Mouse (Mus musculus) heart, postnatal 4 days (tissue): Measurements from ENCODE around the gene Edem1. TPM values are rescaled to one million over a fixed set of nuclear protein-coding genes. Genes with fewer than 3 reads are reported as not detected.
"Not testable (repeated sequence)": the region's sequence is repeated elsewhere in the genome, so short reads cannot be mapped to it uniquely, and the experiment has no call there.

ENCODE experiments used
- DNase-seq: peaks from one replicate; pipeline ENCODE4 v3.0.0; 2021
- total RNA-seq, 2 experiments: library from RNA; stranded (reverse); gene quantifications; 2 replicates each; pipeline ENCODE4 v1.2.3; 2021

Gene Edem1
- total RNA-seq, 2 experiments from 2014 or later = 14.2 to 22.3 TPM

DNA sequence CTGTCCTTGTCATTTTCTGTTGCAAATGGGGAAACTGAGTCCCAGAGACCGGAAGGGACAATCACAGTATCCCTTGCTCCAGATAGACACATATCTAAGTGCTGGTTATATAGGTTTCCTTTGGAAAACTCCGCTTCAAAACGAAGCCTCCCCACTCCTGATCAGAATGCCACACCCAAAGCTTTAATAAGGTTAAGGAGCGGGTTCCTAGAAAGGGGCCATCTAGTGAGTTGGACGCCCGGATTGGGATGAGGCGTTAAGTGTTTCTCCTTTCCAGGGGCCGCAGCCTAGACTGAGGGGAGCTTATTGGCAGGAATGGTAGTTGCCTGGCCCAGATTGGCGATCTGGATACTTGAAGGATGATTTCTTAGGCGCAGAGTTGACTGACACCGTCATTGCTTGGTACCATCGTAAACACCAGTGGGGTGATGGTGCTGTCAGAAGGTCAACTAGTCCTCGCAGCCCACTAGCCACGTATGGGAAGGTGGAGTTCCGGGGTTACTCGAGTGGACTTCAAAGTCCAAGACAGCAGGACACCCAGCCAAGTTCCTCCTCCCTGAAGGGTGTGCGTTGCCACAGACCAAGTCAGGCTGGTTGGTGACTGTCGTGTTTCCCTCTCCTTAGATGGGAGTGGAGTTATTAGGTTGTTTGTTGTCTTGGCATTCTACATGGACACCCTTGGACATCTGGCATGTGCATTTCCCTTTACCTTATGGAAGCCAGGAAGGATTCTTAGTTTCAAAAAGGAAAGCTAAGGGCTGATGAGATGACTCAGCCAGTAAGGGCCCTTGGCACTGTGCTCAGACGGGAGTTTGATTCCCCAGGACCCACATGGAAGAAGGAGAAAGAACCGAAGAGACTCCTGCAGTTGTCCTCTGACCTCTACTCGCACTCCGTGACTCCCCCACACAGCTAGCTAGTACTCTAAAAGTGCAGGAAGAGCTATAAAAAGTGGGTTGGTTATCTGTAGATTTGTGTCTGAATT, 1.2 kb downstream of the Edem1 start:
- DNase-seq = peak; percentile 18

DNA sequence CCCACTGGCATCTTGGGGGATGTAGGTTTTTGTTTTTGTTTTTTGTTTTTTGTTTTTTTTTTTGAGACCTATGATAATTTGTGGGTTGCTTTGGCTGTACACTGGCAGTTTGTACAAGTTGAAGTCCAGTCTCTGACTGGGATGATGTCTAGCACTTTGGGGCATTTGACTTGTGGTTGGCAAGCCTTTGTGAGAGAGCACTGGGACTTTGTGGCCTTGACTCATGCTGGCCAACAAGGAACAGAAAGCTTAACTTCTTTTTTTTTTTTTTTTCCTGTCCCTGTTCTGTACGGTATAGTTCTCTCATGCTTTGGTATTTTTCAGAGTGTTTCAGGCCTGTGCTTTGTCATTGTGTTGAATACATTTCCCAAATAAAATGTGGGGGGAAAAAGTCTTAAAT, 3.7 kb downstream of the Edem1 start:
- no peak for DNase-seq

DNA sequence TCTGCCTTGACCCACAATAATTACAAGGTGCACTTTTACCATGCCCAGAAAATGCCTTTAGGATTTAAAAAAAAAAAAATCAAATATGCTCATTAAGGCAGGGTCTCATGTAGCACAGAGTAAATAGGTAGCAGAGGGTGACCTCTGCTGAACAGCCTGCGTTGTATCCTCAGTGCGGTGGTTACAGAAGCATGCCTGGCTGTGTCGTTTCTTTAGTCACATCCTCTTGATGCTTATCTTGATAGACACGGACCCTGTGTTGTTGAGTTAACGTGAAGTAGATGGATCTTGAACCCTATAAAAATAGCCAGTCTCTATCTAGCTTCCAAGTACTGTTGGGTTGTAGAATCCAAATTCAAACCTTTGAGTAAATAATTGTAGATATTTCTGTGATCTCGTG, 4.5 kb downstream of the Edem1 start:
- no peak for DNase-seq

DNA sequence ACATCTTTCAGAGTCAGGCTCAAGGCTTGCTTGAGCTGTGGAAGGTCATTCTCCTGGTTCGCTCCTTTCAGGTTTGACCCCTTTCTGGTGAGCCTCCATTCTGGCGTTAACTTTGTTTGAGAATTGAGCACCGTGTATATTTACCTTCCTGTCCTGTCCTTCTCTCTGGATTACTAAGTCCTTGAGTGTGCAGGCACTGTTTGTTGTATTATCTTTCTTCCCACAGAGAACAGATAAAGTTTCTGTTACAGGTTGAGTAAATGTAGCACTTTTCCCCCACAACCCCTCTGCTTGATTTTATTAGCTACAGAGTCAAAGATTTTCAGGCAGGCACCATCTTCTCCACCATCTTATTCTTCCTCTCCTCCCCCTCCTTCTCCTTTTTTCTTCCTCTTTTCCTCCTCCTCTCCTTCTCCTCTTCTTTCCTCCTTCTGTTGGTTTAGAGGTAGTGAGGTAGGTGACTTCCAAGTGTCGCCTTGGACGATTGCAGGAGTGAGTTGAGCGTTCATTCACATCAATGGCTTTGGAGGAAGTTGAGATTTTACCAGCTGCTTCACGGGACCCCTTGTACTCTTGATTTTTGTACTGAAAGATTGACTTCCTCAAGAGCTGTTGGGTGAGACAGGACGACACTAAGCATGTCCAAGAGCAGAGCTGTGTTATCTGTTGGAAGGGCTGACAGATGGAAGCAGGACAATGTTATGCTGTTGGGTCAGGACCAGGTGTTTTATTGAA, 5.7 kb downstream of the Edem1 start:
- DNase-seq = no peak

DNA sequence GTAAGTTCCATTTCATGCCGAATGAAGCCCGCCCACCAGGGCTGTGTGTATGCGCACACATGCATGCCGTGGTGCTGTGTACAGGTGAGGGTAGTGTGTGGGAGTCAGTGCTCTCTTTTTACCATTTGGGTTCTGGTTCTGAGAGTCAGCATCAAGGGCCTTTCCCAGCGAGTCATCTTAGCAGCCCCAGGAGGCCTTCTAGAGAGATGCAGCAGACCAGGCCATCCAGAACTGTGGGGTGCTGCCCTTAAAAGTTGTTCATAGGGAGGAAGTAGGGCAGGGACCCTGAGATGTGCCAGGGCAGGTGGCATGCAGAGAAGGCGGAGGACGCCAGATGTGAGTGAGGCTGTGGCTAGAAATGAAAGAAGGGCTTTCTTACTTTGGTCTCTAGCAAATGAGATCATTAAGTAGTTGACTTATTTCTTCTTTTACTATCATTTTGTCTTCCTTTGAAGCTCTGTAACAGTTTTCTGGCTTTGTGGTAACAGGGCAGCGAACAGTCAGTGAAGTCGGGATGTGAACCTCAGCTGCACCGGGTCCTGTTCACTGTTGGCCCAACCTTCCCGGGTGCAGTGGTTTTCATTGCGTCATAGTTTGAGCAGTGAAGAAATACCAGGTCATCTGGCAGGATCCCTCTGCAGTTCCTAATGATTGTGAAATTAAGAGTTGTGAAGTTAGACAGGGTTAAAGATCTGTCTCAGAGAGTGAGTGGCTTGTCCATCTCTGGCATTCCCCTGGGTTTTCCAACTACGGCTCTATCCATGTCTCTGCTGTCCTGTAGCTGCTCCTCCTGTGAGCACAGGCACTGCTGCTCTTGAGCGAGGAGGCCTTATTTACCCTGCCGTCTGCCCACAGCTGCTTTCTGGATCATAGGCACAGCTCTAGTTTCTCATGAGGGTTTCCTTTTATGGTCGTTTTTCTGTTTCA, 7.6 kb downstream of the Edem1 start:
- DNase-seq = no peak

DNA sequence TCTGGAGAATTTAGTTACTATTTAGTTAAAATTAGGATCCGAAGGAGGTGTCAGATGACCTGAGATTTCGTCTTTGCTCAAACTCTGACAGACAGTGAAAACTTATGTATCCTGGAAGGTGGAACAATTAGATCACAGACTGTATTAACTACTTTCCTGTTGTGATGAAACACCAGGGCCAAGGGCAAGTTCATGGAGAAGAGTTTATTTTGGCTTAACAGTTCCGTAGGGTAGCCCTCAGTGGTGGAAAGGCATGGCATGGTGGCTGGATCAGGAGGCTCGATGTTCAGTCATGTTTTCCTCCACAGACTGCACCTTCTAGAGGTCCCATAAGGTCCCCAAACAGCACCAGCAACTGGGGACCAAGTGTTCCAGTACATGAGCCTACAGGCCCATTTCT, 8.6 kb downstream of the Edem1 start:
- no peak for DNase-seq

DNA sequence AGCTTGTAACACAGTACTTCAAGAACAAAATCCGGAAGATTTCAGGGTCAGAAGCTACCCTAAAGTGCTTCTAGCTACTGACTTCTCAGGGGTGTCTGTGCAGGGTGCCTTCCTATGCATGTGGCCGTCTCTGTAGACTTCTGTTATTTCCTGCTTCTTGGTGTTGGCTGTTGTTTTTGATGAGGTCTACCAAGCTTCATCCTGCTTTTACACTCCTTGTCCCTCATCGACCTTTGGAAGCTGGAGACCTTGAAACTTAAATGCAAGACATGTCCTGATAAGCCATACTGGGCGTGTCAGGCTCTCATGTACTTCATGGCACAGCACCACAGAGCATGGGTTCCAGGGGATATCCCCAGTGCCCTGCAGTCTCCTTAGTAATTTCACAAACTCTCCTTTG, 9.5 kb downstream of the Edem1 start:
- no peak for DNase-seq

DNA sequence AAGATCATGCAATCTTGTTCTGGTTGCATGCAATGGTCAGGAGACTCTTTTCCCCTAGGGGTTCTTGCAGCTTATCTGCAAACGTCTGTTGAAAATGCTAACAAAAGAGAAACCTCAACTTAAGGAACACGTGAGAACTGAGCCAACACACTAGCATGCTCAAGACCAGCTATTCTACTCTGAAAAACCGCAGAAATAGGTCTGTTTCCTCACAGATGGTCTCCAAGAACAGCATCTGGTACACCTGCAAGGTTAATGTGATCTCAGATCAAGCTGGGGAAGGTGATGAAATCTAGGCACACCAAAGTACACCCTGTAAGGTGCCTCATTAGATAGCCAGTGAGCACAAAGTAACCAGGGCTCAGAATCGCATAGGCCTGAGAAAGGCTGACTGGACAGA, 11.0 kb downstream of the Edem1 start:
- no peak for DNase-seq

DNA sequence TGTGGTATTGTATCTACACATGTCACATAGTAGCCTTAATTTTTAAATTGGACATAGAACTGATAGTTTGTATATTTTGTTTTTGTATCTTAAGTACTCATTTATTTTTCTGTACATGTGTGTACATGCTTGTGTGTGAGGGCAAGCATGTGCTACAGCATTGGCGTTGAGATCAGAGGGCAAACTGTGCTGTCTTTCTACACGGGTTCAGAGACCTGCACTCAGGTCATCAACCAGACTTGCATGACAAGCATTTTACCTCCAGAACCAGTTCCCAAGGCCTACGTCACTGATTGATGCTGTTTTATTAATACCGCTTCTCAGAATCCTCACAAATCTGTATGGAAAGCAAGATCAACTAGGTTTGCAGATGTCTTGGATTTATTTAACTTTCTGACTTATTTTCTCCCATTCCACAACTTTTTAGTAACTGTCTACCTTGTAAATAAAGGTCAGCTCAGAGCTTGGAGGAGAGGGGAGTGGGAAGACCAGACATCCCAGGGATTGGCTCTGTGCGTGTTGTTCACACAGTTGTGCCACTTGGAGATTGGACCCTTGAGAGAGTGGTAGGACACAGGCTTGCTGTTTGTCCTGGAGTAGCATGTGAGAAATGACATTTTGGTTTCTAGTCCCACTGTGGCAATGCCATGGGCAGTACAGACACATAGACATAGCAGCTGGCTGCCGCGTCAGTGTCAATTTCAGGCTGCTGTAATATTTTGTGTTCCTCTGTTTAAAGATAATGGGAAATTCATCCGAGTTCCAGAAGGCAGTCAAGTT, 12.6 kb downstream of the Edem1 start:
- no peak for DNase-seq

DNA sequence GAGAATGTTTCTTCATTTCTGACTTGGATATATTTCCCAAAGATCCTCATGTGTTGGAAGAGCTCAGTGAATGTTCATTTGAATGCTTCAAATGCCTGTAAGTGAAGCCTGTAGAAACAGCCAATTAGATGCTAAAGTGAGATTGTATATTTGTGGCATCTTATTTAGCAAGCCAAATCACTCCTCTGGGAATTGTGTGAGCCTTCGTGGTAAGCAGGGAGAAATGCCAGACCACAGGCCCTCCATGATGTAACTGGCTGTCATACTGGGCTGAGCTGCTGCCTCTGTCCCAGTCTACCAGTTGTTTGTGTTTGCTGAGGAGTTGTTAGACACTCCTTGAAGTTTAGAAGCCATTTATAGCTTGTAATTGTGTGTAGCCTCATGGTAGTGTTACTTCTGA, 15.2 kb downstream of the Edem1 start:
- DNase-seq = no peak

DNA sequence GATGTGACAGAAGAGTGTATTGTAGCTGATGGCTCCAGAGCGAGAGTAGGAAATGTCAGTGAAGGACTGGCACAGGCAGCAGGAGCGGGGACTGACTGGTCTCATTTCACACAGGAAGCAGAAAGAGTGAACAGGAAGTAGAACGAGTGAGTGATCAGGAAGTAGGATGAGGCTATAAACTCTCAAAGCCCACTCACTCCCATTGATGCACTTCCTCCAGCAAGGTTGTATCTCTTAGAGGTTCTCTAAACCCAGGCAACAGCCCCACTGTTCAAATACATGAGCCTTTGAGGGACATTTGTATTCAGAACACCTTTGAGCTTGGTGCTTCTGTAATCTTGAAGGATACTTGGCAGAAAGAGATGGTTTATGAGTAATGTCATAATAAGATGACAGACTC, 15.7 kb downstream of the Edem1 start:
- DNase-seq = no peak

DNA sequence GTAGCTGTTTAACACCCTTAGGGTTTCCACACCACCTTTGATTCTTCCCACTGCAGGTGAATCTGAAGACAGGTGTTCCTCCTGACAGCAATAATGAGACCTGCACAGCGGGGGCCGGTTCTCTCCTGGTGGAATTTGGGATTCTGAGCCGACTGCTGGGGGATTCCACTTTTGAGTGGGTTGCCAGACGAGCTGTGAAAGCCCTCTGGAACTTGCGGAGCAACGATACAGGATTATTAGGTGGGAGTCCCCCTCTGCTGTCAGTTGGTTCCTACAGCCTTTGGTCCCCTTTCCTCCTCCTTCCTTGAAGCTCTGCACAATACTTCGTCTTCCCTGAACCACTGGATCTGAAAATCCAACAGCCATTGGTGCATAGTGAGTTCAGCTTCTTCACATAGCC, 16.3 kb downstream of the Edem1 start:
- DNase-seq = no peak

DNA sequence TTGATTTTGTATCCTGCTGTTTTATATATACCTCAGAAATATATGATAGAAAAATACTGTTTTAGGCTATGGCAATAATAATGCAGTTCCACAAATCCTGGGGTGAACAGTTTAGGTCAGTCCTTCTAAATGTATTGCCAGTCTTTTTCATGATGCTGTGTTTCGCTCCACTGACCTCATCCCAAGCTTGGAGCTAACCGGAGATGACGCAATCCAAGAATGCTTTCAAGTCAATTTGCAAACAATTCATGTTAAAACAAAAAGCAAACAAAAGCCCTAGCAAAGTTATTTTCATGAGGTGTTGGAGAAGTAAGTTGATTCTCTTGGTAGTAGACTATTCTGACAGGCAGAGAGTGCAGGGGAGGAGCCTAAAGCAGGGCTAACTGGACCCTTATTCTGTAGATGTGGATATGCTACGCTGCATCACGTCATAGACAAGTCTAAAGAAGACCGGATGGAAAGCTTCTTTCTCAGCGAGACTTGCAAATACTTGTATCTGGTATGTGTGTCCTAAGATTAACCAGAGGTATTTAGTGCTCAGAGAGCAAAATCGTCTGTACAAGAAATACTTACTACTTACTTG, 23.7 kb downstream of the Edem1 start:
- DNase-seq = no peak

DNA sequence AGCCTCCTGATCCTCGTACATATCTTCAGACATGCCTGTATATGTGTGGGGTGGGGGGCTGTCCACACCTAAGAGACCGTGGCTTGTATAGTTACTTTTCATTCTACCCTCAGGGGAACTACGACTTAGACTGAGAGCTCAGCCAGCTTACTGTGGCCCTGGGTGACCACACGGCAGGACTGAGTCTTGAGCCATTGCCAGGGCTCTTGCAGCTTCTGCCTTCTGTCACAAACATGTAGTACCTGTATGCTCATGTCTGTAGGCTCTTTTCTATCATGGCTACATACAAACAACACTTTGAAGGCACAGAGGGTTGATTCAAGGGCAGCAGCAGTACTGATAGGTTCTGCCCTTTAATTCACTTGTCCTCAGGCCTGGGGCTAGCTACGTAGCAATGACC, 24.5 kb downstream of the Edem1 start:
- DNase-seq = no peak

DNA sequence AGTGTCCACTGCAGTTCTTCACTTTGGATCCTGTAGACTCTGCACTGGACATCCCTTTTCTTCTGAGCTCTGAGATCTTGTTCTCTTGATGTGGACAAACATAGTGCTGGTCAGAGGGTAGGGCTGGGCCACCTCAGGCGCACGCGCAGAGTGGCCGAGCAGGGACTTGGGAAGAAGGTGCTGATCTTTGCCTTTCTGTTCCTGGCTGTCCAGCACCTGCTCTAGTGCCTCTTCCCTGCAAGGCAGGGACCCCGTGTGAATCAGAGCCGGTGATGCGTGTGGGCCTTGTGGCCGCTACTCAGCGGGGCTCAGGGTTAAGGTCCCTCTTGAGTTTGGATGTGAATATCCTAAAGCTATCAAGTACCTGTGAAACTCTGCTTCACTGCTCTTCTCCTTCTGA, 30.1 kb downstream of the Edem1 start:
- DNase-seq = no peak

DNA sequence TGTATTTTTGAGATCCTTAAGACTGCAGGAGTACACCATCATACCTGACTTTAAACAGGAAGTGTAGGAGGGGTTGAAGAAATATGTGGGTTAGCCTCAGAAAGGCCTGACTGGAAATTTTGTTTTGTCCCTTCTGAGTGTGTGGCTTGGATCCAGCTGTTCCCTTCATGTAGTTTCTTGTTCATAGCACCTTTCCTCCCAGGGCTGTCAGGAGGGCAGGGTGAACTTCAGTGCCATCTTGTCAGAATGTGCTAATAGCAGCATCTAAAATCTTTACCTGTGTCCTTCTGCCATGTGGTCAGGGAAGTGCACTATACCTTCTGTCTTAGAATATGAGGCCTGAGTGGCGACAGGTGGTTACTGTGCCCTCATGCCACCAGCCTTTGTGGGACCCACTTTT, 32.8 kb downstream of the Edem1 start:
- DNase-seq = no peak

DNA sequence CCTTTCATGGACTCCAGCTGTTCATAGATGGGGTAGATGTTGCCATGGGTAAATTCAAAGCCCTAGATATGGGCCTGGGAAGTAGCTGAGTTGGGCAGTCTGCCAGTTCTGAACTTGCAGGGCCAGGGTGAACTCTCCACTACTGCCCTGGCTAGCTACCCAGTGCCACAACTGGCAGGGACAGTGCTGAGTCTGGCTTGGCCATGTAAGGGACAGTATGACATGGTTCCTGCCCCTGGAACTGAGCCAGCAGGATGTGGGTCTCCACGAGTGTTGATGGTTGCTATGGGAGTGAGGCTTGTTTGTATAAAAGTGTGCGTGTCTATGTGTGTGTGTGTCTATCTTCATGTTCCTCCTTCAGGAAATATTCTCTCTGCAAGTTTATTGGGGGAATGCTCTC, 34.1 kb downstream of the Edem1 start:
- DNase-seq = peak; percentile 11

DNA sequence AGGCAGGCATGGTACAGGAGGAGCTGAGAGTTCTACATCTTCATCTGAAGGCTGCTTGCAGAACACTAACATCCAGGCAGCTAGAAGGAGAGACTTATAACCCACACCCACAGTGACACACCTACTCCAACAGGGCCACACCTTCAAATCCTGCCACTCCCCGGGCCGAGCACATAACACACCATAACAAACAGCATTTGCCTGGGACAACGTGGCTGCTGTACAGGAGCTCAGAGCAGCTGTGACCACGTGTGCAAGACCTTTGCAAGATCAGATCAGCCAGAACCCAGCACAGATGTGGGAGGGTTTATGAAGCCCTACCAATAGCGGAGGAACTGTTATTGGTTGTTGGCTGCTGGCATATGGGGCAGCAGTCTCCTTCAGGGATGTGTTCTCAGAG, 37.9 kb downstream of the Edem1 start:
- DNase-seq = no peak

DNA sequence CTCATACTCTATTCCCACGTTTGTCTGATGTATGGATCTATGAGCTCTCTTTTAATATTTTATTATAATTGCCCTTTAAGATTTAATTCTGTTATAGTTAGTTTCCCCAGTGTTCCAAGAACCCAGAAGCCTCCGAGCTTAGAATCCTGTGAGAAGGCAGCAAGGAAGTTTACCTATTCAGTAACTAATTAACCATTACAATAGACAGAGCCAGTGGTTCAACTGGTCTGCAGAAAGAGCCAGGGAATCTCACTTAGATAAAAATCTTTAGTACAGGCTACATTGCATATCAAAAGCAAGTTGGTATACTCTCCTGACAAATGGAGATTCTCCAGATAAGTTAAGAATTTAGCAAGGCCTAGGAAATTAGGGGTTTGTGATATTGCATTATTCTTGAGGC, 40.6 kb downstream of the Edem1 start:
- DNase-seq = not testable (repeated sequence)

DNA sequence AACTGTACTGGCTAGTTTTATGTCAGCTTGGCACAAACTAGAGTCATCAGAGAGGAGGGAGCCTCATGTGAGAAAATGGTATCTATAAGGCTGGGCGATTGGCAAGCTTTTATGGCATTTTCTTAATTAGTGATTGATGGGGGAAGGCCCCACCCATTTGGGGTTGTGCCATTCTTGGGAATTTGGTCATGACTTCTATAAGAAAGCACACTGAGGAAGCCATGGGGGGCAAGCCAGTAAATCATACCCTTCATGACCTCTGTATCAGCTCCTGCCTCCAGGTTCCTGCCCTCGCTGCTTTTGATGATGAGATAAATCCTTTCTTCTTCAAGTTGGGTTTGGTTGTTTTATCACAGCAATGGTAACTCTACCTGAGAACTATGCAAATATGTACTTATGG, 42.0 kb downstream of the Edem1 start:
- no peak for DNase-seq

DNA sequence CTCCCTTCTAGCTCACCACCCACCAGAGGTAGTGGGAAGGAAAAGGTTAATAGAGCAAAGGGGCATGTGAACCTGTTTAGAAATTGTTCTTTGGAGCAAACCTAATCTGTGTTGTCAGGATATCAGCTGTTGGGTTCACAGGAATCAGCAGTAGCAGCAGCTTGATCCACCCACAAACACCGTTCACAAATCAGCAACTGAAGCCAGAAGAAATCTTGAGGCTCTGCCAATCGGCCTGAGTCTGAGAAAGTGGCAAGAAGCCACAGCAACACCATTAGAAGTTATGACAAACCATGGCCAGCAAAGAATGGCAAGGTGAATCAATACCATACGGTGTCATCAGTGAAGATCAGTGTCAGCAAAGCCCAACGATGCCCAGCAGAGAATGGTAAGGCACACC, 42.8 kb downstream of the Edem1 start:
- DNase-seq = no peak

DNA sequence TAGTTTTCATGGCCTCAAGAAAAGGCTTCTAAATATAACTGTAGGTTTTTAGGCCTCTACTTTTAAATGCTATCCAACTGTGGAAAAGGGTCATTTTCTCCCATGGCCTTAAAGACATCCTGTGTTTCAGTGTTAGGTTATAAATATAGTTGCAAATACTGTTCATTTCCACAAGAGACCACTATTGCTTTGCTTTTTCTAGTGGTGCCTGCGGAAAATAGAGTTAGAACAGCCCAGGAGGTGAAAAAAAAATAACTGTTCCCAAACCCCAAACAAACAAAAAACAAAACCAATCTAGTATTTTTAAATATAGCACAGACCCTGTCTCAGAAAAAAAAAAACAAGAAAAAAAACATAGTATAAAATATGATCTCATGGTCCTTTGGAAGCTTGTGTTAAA, 46.9 kb downstream of the Edem1 start:
- DNase-seq = no peak
